Mouse (Mus musculus): ENCODE results near the gene Prn.

- TF ChIP-seq CTCF (IDR thresholded peaks at IDR 0.05; ENCODE audit: control insufficient read depth, insufficient read depth, insufficient replicate concordance, low read depth, low read length) (no peak), POLR2A (IDR thresholded peaks at IDR 0.05; ENCODE audit: control insufficient read depth, low read depth, low read length) (no peak)
Observed at GRCm38 (mm10) chr2:131957731-131958222, 48.0 kb downstream of the Prn start.
